Mouse (Mus musculus) c-Kit-positive CD71-positive TER-119-positive erythroid progenitor cells, embryonic 14.5 days (primary cell): ENCODE measurements at regions not wholly inside any gene's neighbourhood (a gene's known extent, or its start where the extent isn't known, plus 50 kb on each side); places are given as distances from the start of the nearest gene placed in this dataset.
A peak's percentile ranks its signal among the peaks of the same experiment; 100 is the strongest.

Experiments used
- DNase-seq: peaks from one replicate; pipeline ENCODE4 v3.0.0-alpha.2; 2013; ENCODE audit warnings: low spot score

- no peak for DNase-seq
Measured at GRCm38 (mm10) chr14:79929451-79929850, 54.4 kb upstream of the Olfm4 start.

- DNase-seq = no peak
Measured at GRCm38 (mm10) chr14:79927161-79927560, 56.7 kb upstream of the Olfm4 start.

- no peak for DNase-seq
Measured at GRCm38 (mm10) chr14:79916960-79917848, 66.7 kb upstream of the Olfm4 start.

- DNase-seq = no peak
Measured at GRCm38 (mm10) chr14:79914966-79915365, 68.9 kb upstream of the Olfm4 start.

GRCm38 (mm10) chr14:79913315-79913714, 70.6 kb upstream of the Olfm4 start:
- DNase-seq = no peak

- DNase-seq = peak; percentile 0
Measured at GRCm38 (mm10) chr14:79912610-79913009, 71.3 kb upstream of the Olfm4 start.

GRCm38 (mm10) chr14:79907761-79908160, 76.1 kb upstream of the Olfm4 start:
- DNase-seq = no peak

- no peak for DNase-seq
Measured at GRCm38 (mm10) chr14:79905574-79905973, 78.3 kb upstream of the Olfm4 start.

- DNase-seq = no peak
Measured at GRCm38 (mm10) chr14:79902355-79902754, 81.5 kb upstream of the Olfm4 start.

GRCm38 (mm10) chr14:79898240-79898639, 85.6 kb upstream of the Olfm4 start:
- DNase-seq = no peak

GRCm38 (mm10) chr14:79893241-79893640, 90.6 kb upstream of the Olfm4 start:
- no peak for DNase-seq

GRCm38 (mm10) chr14:79890682-79891081, 93.2 kb upstream of the Olfm4 start:
- no peak for DNase-seq

- no peak for DNase-seq
Measured at GRCm38 (mm10) chr14:79890280-79890679, 93.6 kb upstream of the Olfm4 start.

GRCm38 (mm10) chr14:79883487-79883886, 100.4 kb upstream of the Olfm4 start:
- no peak for DNase-seq

- DNase-seq = no peak
Measured at GRCm38 (mm10) chr14:79881726-79882125, 102.2 kb upstream of the Olfm4 start.

GRCm38 (mm10) chr14:79880065-79880755, 103.7 kb upstream of the Olfm4 start:
- DNase-seq = no peak

GRCm38 (mm10) chr14:79879333-79880035, 104.4 kb upstream of the Olfm4 start:
- DNase-seq = no peak

GRCm38 (mm10) chr14:79878285-79879019, 105.4 kb upstream of the Olfm4 start:
- DNase-seq = no peak

GRCm38 (mm10) chr14:79873062-79873461, 102.0 kb upstream of the Pcdh8 start:
- no peak for DNase-seq

GRCm38 (mm10) chr14:79872430-79872829, 101.3 kb upstream of the Pcdh8 start:
- DNase-seq = no peak

GRCm38 (mm10) chr14:79869325-79869724, 98.2 kb upstream of the Pcdh8 start:
- DNase-seq = no peak

- no peak for DNase-seq
Measured at GRCm38 (mm10) chr14:79856245-79856644, 85.1 kb upstream of the Pcdh8 start.
